Mouse (Mus musculus) R1 (cell line): ENCODE measurements at regions not wholly inside any gene's neighbourhood (a gene's known extent, or its start where the extent isn't known, plus 50 kb on each side); places are given as distances from the start of the nearest gene placed in this dataset.

Source experiments
- DNase-seq: peaks from one replicate; pipeline ENCODE4 v3.0.0-alpha.2; 2018; ENCODE audit warnings: low read depth, low spot score

- no peak for DNase-seq
Observed at GRCm38 (mm10) chr10:124945257-124945656, 444.0 kb downstream of the Slc16a7 start.

GRCm38 (mm10) chr10:124942214-124942613, 447.1 kb downstream of the Slc16a7 start:
- peak; percentile 29 for DNase-seq

DNA sequence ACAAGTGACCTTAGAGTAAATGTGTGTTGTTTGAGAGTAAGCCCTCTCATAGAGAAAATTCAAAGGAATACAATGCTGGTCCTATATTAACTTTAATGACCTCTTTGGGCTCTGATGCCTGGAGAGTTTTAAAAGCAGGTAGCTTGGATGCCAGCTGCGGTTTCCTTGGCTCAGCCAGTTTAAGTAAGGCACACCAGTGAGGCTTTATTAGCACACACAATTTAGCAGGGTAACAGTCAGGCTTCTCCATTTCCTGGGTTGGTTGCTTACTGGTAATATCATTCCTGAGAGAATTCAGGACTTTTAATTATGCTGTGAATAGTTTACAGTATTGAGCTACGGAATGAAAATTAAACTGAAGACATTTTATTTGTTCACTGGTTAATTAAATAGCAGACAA, 462.0 kb downstream of the Slc16a7 start:
- DNase-seq: no peak

DNA sequence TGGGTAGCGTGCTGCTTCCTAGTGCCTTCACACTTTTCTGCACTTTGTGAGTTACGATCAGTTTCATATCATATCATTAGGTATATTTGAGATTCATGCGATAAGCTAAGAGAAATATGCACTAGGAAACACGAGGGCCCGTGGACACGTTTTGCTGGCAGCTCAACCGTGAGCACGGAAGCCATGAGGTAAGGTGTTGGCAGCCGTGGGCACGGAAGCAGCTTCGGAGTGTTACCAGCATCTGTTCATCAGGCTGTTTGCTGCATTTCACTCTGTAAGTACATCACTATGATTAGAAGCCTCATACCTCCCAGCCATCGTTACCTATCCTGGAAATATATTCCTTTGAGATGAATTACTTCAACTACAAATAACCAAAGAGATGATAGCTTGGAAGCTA, 489.2 kb downstream of the Slc16a7 start:
- no peak for DNase-seq

- DNase-seq: no peak
Observed at GRCm38 (mm10) chr10:124878525-124878924, 510.7 kb downstream of the Slc16a7 start.

- no peak for DNase-seq
Observed at GRCm38 (mm10) chr10:124877706-124878105, 511.6 kb downstream of the Slc16a7 start.

GRCm38 (mm10) chr10:124872211-124872610, 517.1 kb downstream of the Slc16a7 start:
- no peak for DNase-seq

DNA sequence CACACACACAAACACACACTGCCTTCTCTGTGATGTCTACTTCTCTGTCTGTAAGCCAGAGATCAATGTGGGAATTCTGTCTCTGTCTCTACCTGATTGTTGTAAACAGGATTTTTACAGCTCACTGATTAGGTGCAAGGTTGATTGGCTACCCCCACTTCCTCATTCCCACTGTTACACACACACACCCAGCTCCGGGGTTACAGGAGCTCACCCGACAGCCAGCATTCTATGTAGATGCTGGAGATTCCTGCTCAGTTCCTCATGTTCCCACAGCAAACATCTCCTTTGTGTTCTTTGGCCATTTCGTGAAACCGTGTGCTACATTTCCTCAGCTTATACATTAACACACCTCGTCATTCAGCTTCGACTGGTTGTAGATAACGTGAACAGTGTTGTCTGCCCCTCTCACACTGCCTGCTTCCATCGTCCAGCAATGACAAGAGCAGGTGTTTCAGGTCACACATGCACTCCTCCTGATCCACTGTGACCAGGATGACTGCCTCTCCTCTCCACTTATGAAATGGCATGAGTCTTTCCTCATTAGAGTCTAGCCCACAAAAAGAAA, 546.6 kb downstream of the Slc16a7 start:
- no peak for DNase-seq

DNA sequence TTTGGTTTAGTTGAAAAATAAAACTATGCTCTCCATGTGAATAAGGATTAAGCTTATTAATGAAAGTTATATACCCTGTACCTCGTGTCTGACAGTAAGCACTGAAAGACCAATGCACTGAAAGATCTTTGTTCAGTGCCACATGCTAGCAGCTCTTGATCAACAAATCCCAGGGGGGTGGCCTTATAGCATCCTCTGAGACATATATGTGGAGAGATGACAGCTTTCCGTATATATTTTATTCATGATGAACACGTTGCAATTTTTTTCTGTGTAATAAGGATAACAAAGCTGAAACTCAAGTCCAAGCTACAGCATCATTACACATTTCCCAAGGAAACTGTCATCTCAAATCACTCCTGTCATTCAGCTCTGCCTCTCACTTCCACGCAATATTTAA, 555.3 kb downstream of the Slc16a7 start:
- DNase-seq: no peak

- no peak for DNase-seq
Observed at GRCm38 (mm10) chr10:124803997-124804614, 585.2 kb downstream of the Slc16a7 start.
